Mouse (Mus musculus) midbrain, embryonic 14.5 days (tissue): ENCODE data around the gene Kif18b. TPM values are rescaled to one million over a fixed set of nuclear protein-coding genes. Genes with fewer than 3 reads are reported as not detected.

ENCODE experiments used
- ATAC-seq: fragments of 200-750 bp; cut with Nextera tagmentation; 2 replicates; pipeline ENCODE4 v1.8.0; 2017; ENCODE audit warnings: moderate number of reproducible peaks, moderate library complexity; ENCODE audit not compliant: low FRiP score, low TSS enrichment
- DNase-seq: peaks from one replicate; pipeline ENCODE4 v3.0.0-alpha.2; 2015
- H3K27ac ChIP-seq: fragments of 300-500 bp; sonication (generic); replicated peaks from 2 replicates; pipeline ENCODE4 v1.5.1; 2014; ENCODE audit warnings: mild to moderate bottlenecking, low read depth, low read length, moderate library complexity
- H3K27me3 ChIP-seq: fragments of 300-500 bp; sonication (generic); 2 replicates; pipeline ENCODE4 v1.6.1; 2014; ENCODE audit warnings: low read length, control low read depth, mixed read lengths; ENCODE audit not compliant: control insufficient read depth, insufficient read depth
- H3K36me3 ChIP-seq: fragments of 300-500 bp; sonication (generic); 2 replicates; pipeline ENCODE4 v1.6.1; 2014; ENCODE audit warnings: low read length, control low read depth; ENCODE audit not compliant: control insufficient read depth, insufficient read depth
- H3K4me1 ChIP-seq: fragments of 300-500 bp; sonication (generic); 2 replicates; pipeline ENCODE4 v1.6.1; 2014; ENCODE audit warnings: mild to moderate bottlenecking, antibody characterized with exemption, low read length, control low read depth; ENCODE audit not compliant: control insufficient read depth, insufficient read depth
- H3K4me2 ChIP-seq: fragments of 300-500 bp; sonication (generic); 2 replicates; pipeline ENCODE4 v1.6.1; 2014; ENCODE audit warnings: mild to moderate bottlenecking, low read length, moderate library complexity
- H3K4me3 ChIP-seq: fragments of 300-500 bp; sonication (generic); replicated peaks from 2 replicates; pipeline ENCODE4 v1.5.1; 2014; ENCODE audit warnings: low read depth, low read length
- H3K9ac ChIP-seq: fragments of 300-500 bp; sonication (generic); replicated peaks from 2 replicates; pipeline ENCODE4 v1.6.1; 2014; ENCODE audit warnings: mild to moderate bottlenecking, low read length, moderate library complexity
- H3K9me3 ChIP-seq: fragments of 300-500 bp; sonication (generic); 2 replicates; pipeline ENCODE4 v1.6.1; 2016; ENCODE audit warnings: low read length, control low read depth, mixed read lengths; ENCODE audit not compliant: control insufficient read depth
- WGBS: fragments of 180-500 bp; shearing (Covaris S2); extraction: QIAGEN DNeasy Blood & Tissue Kit; methylation state at CpG from one replicate; pipeline ENCODE4 v1.1.7; 2014; 5-methylcytosine and 5-hydroxymethylcytosine counted together
- polyA plus RNA-seq: library from polyadenylated mRNA; unstranded; fragments of >200 nt; fragmentation: Nextera tagmentation; extraction: Ambion mirVana; gene quantifications from 2 replicates; pipeline ENCODE4 v1.2.1, GENCODE M21; 2014

Kif18b gene
- polyA plus RNA-seq, 1 experiment from 2014 or later: 1.9 TPM

DNA sequence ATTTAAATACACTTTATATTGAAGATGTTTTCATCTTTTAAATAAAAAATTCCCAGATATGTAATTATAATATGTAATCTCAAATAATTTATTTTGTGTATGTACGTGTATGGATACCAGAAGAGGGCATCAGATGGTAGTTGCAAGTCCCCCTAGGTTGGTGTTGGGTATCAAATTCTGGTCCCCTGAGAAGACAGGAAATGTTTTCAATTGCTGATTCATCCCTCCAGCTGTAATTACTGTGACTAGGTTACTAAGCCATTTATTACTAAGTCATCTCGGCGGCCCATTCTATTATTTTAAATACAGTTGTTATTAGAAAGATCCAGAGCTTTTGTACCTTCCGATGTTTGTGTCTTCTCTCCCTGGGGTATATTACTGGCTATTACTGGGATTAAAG, 6.8 kb downstream of the Kif18b start:
- DNase-seq: no peak
- no peak overlapping the region for H3K4me2 ChIP-seq
- no peak overlapping the region for H3K27ac ChIP-seq
- H3K4me1 ChIP-seq: 0 out of 2 replicates have a peak, but pooled peaks cover 9% of the 10 kb centered on the region
- no peak overlapping the region for H3K9ac ChIP-seq
- H3K4me3 ChIP-seq: no peak overlapping the region
- H3K27me3 ChIP-seq: no peaks in the 10 kb centered on the region
- WGBS: 79% methylated on average over 4 of the region's 4 CpGs
- no peaks in the 10 kb centered on the region for H3K9me3 ChIP-seq
- ATAC-seq: no peak
- H3K36me3 ChIP-seq: no peaks in the 10 kb centered on the region

DNA sequence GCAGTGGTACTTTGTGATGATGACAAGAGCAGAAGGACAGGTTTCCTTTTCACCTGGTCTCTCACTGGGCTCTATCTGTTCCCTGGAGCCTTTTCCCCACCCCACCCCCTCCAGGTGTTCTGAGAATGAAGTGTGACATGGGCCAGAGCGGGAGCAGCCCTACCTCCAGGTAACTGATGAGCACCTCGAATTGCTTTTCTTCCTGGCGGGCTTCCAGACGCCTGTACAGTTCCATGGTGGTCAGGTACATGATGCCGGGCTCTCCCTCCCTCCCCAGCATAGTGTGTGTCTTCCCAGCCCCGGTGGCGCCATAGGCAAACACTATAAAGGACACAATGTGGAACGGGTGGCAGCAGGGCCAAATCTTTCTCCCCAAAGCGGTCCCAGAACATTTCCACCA, 9.5 kb downstream of the Kif18b start:
- WGBS: 92% methylated on average over 9 of the region's 9 CpGs
- Histone ChIP-seq H3K36me3 (no peaks in the 10 kb centered on the region), H3K27ac (no peak overlapping the region), H3K9me3 (no peaks in the 10 kb centered on the region), H3K4me2 (no peak overlapping the region), H3K4me1 (no peaks in the 10 kb centered on the region), H3K27me3 (no peaks in the 10 kb centered on the region), H3K4me3 (no peak overlapping the region), H3K9ac (no peak overlapping the region)
- ATAC-seq: no peak
- no peak for DNase-seq

DNA sequence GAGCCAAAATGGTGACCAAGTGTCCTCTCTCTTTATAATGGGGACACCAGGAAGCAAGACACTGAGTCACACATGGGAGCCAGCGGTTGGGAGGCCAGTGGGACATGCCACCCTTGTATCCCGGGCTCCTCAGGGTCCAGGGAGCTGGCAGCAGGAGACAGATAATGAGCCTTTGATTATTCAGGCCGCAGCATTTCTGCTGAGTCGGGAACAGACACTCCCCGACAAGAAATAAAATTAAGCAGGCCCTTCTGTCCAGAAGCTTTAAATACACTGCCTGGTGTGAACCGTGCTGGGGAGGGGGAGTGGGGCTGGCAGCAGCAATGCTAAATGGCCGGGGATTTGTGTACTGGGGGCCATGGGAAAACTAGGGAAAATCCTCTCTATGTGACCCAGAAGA, 13.5 kb downstream of the Kif18b start:
- no peak overlapping the region for H3K4me2 ChIP-seq
- no peak overlapping the region for H3K9ac ChIP-seq
- H3K36me3 ChIP-seq: peaks cover 10% of the 10 kb centered on the region; the same call in 1 of the 2 replicates
- DNase-seq (no peak), ATAC-seq (no peak)
- 66% methylated on average over 7 of the region's 7 CpGs for WGBS
- no peaks in the 10 kb centered on the region for H3K4me1 ChIP-seq
- H3K9me3 ChIP-seq: no peaks in the 10 kb centered on the region
- H3K27me3 ChIP-seq: no peaks in the 10 kb centered on the region
- H3K27ac ChIP-seq: no peak overlapping the region
- no peak overlapping the region for H3K4me3 ChIP-seq

DNA sequence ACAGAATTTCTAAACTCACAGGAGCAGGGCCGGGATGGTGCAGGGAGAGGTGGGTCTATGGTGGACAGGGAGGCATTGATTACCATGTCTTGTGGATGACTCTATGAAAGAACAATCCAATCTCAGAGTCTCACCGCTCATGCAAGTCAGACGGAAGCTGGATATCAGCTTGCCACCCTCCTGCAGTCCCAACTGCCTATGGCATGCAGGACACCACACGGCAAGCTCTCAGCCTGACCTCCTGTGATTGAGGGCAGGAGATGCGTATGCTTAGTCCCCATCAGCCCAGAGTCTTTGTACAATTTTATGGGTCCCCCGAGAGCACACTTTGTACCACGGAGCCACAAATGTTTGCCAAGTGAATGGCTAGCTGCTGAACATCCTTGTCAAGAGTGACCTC, 21.3 kb downstream of the Kif18b start:
- Histone ChIP-seq H3K4me1 (no peaks in the 10 kb centered on the region), H3K36me3 (peaks cover 8% of the 10 kb centered on the region; the same call in 1 of the 2 replicates), H3K27ac (no peak overlapping the region), H3K4me3 (no peak overlapping the region), H3K4me2 (no peak overlapping the region), H3K27me3 (no peaks in the 10 kb centered on the region), H3K9ac (no peak overlapping the region), H3K9me3 (no peaks in the 10 kb centered on the region)
- DNase-seq (no peak), ATAC-seq (no peak)
- WGBS: 82% methylated on average over 7 of the region's 7 CpGs

DNA sequence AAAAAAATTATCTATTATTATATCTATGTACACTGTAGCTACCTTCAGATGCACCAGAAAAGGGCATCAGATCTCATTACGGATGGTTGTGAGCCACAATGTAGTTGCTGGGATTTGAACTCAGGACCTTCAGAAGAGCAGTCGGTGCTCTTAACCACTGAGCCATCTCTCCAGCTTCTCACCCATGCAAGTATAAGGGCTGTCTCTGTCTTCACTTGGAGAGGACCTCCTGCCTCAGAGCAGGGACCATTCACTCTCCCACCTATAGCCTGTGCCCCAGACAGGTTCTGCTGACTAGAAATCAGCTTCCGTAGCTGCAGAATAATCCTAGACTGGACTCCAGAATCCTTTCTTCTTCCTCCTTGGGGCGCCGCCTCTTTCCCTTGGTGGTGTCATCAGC, 22.8 kb downstream of the Kif18b start:
- no peak overlapping the region for H3K9ac ChIP-seq
- H3K27ac ChIP-seq: no peak overlapping the region
- no peak overlapping the region for H3K4me2 ChIP-seq
- DNase-seq: no peak
- 77% methylated on average over 5 of the region's 5 CpGs for WGBS
- no peak for ATAC-seq
- H3K27me3 ChIP-seq: no peaks in the 10 kb centered on the region
- no peaks in the 10 kb centered on the region for H3K4me1 ChIP-seq
- no peak overlapping the region for H3K4me3 ChIP-seq
- H3K9me3 ChIP-seq: no peaks in the 10 kb centered on the region
- peaks cover 3% of the 10 kb centered on the region; the same call in 1 of the 2 replicates for H3K36me3 ChIP-seq

DNA sequence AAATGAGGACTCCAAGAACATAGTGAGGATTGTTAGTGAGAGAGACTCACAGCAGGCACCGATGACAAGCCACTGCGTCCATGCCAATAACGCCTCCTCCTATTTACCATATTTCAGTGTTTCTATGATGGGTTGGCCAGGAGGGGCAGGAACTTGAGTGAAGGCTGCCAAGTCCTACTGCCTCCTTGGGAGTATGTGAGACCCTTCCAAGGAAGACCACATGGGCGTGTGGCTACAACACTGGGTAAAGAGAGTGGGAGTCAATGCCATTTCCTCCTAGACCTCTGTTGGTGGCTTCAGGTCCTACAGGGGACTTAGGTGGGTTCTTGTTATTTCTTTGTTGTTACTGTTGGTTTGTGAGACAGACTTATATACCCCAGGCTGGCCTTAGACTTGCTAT, 23.7 kb downstream of the Kif18b start:
- no peaks in the 10 kb centered on the region for H3K9me3 ChIP-seq
- no peak overlapping the region for H3K27ac ChIP-seq
- H3K4me3 ChIP-seq: no peak overlapping the region
- WGBS: 64% methylated on average over 4 of the region's 4 CpGs
- H3K36me3 ChIP-seq: no peaks in the 10 kb centered on the region
- no peak overlapping the region for H3K4me2 ChIP-seq
- H3K27me3 ChIP-seq: no peaks in the 10 kb centered on the region
- H3K9ac ChIP-seq: no peak overlapping the region
- H3K4me1 ChIP-seq: no peaks in the 10 kb centered on the region
- DNase-seq (no peak), ATAC-seq (no peak)

DNA sequence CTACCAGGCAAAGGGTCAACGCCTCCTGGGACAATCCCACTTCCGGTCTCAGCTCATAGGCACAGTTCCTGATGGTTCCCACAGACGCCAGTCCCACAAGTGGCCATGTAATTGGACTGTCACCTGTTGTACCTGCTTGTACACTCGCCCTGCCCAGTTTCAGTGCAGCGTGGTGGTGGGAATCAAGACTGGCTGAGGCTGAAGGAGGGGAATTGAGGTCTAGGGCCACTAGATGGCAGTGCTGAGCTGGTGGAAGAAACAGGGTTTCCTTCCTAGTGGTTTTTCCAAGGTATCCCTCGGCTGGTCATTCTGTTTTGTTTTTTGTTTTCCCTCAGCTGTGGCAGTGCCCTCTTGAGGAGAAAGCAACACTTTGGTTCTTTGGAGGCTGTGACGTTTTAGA, 24.2 kb downstream of the Kif18b start, which contains the start of gene Gfap:
TSS of gene Gfap (minus strand) at position 150 of the 400 bp plus-strand sequence.
- no peak within 1 kb of the TSS for H3K9ac ChIP-seq
- H3K4me3 ChIP-seq: no peak within 1 kb of the TSS
- DNase-seq: peak; percentile 94
- H3K27me3 ChIP-seq: no peaks in the 10 kb centered on the region
- peak; percentile 50; the same call in 1 of the 2 replicates for ATAC-seq
- H3K4me2 ChIP-seq: no peak within 1 kb of the TSS
- no peaks in the 10 kb centered on the region for H3K36me3 ChIP-seq
- no peak within 1 kb of the TSS for H3K27ac ChIP-seq
- no peaks in the 10 kb centered on the region for H3K9me3 ChIP-seq
- 11% methylated on average over 7 of the region's 7 CpGs for WGBS
- H3K4me1 ChIP-seq: no peaks in the 10 kb centered on the region

DNA sequence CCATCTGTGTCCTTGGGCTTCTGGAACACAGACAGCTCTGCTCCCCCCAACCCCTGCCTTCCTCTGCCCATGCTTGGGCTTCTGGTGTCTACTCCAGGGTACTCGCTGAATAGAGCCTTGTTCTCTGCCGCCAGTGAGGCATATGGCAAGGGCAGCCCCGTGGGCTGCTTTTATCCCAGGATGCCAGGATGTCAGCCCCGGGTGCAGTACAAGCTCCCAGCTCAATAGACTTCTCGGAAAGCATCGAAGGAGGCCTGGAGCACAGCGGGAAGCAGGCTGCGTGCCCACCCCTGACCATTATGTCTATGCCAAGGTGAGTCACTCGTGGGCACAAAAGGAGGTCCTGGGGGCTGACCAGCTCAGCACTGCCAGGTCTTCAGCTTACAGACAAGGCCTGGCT, 26.5 kb downstream of the Kif18b start:
- Histone ChIP-seq H3K4me3 (no peak overlapping the region), H3K27ac (no peak overlapping the region), H3K27me3 (peaks cover 17% of the 10 kb centered on the region), H3K9ac (no peak overlapping the region), H3K4me2 (no peak overlapping the region), H3K4me1 (no peaks in the 10 kb centered on the region), H3K9me3 (no peaks in the 10 kb centered on the region), H3K36me3 (no peaks in the 10 kb centered on the region)
- ATAC-seq (no peak), DNase-seq (no peak)
- 64% methylated on average over 9 of the region's 9 CpGs for WGBS

DNA sequence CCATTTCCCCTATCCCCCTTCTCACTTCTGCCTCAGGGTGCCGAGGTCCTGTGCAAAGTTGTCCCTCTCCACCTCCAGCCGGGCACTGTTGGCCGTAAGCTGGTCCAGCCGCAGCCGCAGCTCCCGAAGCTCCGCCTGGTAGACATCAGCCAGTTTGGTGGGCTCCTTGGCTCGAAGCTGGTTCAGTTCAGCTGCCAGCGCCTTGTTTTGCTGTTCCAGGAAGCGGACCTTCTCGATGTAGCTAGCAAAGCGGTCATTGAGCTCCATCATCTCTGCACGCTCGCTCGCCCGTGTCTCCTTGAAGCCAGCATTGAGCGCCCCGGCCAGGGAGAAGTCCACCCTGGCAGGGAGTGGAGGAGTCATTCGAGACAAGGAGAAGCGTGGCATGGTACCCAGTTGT, 28.3 kb downstream of the Kif18b start:
- 78% methylated on average over 20 of the region's 20 CpGs for WGBS
- H3K36me3 ChIP-seq: no peaks in the 10 kb centered on the region
- no peak for DNase-seq

More for the DNA sequence above, 28.3 kb downstream of the Kif18b start:
- no peak overlapping the region for H3K4me2 ChIP-seq
- no peak overlapping the region for H3K4me3 ChIP-seq
- no peak overlapping the region for H3K27ac ChIP-seq
- 0 out of 2 replicates have a peak, but pooled peaks cover 5% of the 10 kb centered on the region for H3K4me1 ChIP-seq
- no peaks in the 10 kb centered on the region for H3K9me3 ChIP-seq
- no peak overlapping the region for H3K9ac ChIP-seq
- H3K27me3 ChIP-seq: peaks cover 26% of the 10 kb centered on the region
- no peak for ATAC-seq
